Mouse (Mus musculus) limb, embryonic 15.5 days (tissue): ENCODE results near the gene Brat1. TPM values are rescaled to one million over a fixed set of nuclear protein-coding genes. Genes with fewer than 3 reads are reported as not detected.
A peak's percentile ranks its signal among the peaks of the same experiment; 100 is the strongest.

ENCODE experiments used
- ATAC-seq: fragments of 200-750 bp; cut with Nextera tagmentation; 2 replicates; pipeline ENCODE4 v1.8.0; 2017; ENCODE audit warnings: low read depth, moderate TSS enrichment; ENCODE audit not compliant: insufficient number of reproducible peaks, low FRiP score, low TSS enrichment
- H3K27ac ChIP-seq: fragments of 300-500 bp; sonication (generic); 2 replicates; pipeline ENCODE4 v1.5.1; 2015; ENCODE audit warnings: moderate library complexity, mild to moderate bottlenecking, inconsistent platforms
- H3K27me3 ChIP-seq: fragments of 300-500 bp; sonication (generic); 2 replicates; pipeline ENCODE4 v1.6.1; 2015; ENCODE audit warnings: inconsistent platforms
- H3K36me3 ChIP-seq: fragments of 300-500 bp; sonication (generic); 2 replicates; pipeline ENCODE4 v1.6.1; 2015; ENCODE audit warnings: inconsistent platforms
- H3K4me1 ChIP-seq: fragments of 300-500 bp; sonication (generic); 2 replicates; pipeline ENCODE4 v1.6.1; 2015; ENCODE audit warnings: inconsistent platforms
- H3K4me2 ChIP-seq: fragments of 300-500 bp; sonication (generic); 2 replicates; pipeline ENCODE4 v1.6.1; 2015; ENCODE audit warnings: mild to moderate bottlenecking, inconsistent platforms
- H3K4me3 ChIP-seq: fragments of 300-500 bp; sonication (generic); 2 replicates; pipeline ENCODE4 v1.5.1; 2015; ENCODE audit warnings: mild to moderate bottlenecking, inconsistent platforms
- H3K9ac ChIP-seq: fragments of 300-500 bp; sonication (generic); 2 replicates; pipeline ENCODE4 v1.6.1; 2015; ENCODE audit warnings: inconsistent platforms
- H3K9me3 ChIP-seq: fragments of 300-500 bp; sonication (generic); 2 replicates; pipeline ENCODE4 v1.6.1; 2016; ENCODE audit warnings: inconsistent platforms
- WGBS: fragments of 180-500 bp; shearing (Covaris S2); methylation state at CpG from one replicate; pipeline ENCODE4 v1.1.7; 2015; 5-methylcytosine and 5-hydroxymethylcytosine counted together
- polyA plus RNA-seq: library from polyadenylated mRNA; unstranded; fragments of >200 nt; fragmentation: Nextera tagmentation; extraction: Ambion mirVana; gene quantifications from 2 replicates; pipeline ENCODE4 v1.2.1, GENCODE M21; 2015

Gene Brat1
- polyA plus RNA-seq, 1 experiment from 2014 or later = 24.4 TPM

DNA sequence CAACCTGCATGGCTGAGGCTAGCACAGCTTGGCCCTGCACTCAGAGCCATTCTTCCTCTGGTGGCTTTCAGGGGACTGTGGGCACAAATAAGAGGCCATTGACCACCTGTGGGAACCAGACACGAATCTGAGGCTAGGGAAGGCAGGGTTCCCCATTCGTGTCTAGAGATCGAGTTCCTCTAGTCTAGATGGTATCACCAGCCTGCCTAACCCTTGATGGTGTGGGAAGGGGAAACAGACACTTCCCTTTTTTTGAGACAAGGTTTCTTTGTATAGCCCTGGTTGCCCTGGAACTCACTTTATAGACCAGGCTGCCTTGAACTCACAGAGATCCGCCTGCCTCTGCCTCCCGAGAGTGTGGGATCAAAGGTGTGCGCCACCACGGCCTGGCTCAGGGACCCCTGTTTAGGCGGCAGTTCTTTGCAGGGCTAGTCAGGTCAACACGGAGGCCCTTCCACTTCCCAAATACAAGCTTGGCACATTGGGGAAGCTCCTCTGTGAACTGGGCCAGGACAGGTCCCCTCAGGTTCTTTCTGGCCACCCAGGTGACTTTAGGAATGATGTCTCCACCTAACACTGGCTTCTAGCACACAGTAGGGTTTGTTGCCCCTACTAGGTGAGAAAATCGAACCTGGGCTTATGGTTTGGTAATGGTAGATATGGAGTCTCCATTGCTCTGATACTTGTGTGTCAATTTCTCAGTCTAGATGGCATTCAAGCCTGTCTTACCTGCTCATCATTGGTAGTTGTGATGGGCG, 26.4 kb downstream of the Brat1 start:
- Histone ChIP-seq H3K4me2 (no peak overlapping the region), H3K4me1 (peaks cover 9% of the 10 kb centered on the region), H3K27me3 (peaks cover 17% of the 10 kb centered on the region), H3K9ac (no peak overlapping the region), H3K27ac (no peak overlapping the region), H3K9me3 (no peaks in the 10 kb centered on the region), H3K36me3 (no peaks in the 10 kb centered on the region), H3K4me3 (no peak overlapping the region)
- WGBS = 83% methylated on average over 11 of the region's 11 CpGs
- ATAC-seq = no peak

DNA sequence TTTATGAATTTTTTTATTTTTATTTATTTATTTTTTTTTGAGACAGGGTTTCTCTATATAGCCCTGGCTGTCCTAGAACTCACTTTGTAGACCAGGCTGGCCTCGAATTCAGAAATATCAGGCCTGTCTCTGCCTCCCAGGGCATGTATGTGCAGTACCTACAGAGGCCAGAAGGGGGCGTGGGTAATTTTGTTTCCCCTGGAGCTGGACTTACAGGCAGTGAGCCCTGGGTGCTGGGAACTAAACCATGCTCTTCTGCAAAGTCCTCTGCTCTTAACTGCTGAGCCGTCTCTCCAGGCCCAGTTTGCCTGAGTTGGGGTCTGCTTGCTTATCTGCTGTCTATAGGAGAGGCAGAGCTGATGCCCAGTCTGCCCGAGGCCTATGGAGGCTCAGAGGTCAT, 27.4 kb downstream of the Brat1 start:
- Histone ChIP-seq H3K36me3 (no peaks in the 10 kb centered on the region), H3K4me1 (peaks cover 9% of the 10 kb centered on the region), H3K27ac (no peak overlapping the region), H3K27me3 (peaks cover 27% of the 10 kb centered on the region), H3K4me2 (no peak overlapping the region), H3K9ac (no peak overlapping the region), H3K9me3 (no peaks in the 10 kb centered on the region), H3K4me3 (no peak overlapping the region)
- WGBS = 65% methylated on average over 4 of the region's 4 CpGs
- ATAC-seq = no peak

DNA sequence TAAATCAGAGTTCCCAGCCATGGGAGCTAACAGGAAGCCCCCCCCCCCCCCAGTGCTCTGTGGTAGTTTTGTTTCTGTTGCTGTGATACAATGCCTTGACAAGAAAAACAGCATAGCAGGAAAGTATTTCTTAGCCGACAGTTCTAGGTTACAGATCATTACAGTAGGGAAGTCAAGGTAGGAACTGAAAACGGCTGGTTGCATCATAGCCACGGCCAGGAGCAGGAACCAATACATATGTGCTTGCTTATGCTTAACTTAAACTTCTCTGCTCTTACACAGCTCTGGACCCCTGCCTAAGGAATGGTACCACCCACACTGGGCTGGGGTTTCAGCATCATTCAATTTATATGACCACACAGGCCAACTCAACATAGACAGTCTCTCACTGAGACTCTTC, 28.5 kb downstream of the Brat1 start:
- peaks cover 9% of the 10 kb centered on the region for H3K4me1 ChIP-seq
- no peaks in the 10 kb centered on the region for H3K9me3 ChIP-seq
- ATAC-seq = no peak
- no peak overlapping the region for H3K9ac ChIP-seq
- peaks cover 33% of the 10 kb centered on the region for H3K27me3 ChIP-seq
- H3K4me3 ChIP-seq = no peak overlapping the region
- no peaks in the 10 kb centered on the region for H3K36me3 ChIP-seq
- no peak overlapping the region for H3K27ac ChIP-seq
- WGBS = 61% methylated on average over 3 of the region's 3 CpGs
- no peak overlapping the region for H3K4me2 ChIP-seq

DNA sequence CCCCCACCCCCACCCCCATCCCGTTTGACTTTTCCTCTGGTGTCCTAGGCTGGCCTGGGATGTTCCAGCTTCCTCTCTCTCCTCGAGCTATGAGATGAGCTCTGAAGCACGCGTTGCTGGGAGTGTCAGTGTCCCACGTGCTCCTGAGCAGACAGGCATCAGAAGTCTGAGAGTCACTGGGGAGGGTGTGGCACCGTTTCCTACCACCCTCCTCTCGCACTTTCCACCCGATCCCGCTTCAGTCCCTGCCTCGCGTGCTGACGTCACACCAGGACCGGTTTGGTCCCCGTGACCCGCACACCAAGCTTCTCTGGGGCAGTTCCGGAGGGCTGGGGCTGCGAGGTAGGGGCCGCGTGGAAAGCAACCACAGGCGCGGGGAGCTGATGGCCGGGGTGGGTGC, 30.5 kb downstream of the Brat1 start:
- no peaks in the 10 kb centered on the region for H3K36me3 ChIP-seq
- peak overlapping the region; percentile 33 for H3K4me3 ChIP-seq
- no peak overlapping the region for H3K9ac ChIP-seq
- ATAC-seq = no peak
- peaks cover 33% of the 10 kb centered on the region for H3K27me3 ChIP-seq
- peaks cover 9% of the 10 kb centered on the region for H3K4me1 ChIP-seq
- H3K27ac ChIP-seq = no peak overlapping the region
- peak overlapping the region; percentile 69 for H3K4me2 ChIP-seq
- WGBS = 2% methylated on average over 22 of the region's 22 CpGs
- no peaks in the 10 kb centered on the region for H3K9me3 ChIP-seq

DNA sequence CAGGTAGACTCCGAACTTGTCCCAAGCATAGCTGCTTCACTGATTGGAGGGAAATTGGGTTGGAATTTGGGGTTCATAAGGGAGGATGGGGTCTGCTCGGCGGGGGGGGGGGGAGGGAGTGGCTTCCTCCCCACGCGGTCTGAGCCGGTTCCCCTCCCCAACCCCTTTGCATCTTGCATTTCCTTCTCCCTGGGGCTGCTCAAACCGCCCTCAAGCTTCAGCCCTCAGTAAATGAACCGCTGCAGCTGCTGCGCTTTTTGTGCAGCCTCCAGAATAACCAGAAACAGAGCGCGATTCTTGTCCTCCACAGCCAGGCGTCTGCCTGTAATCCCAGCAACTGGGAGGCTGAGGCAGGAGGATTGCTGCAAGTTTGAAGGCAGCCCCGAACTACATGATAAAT, 31.4 kb downstream of the Brat1 start:
- H3K27me3 ChIP-seq = peaks cover 33% of the 10 kb centered on the region
- 15% methylated on average over 13 of the region's 13 CpGs for WGBS
- H3K4me2 ChIP-seq = no peak overlapping the region
- no peaks in the 10 kb centered on the region for H3K36me3 ChIP-seq
- H3K27ac ChIP-seq = no peak overlapping the region
- no peak for ATAC-seq
- peaks cover 9% of the 10 kb centered on the region for H3K4me1 ChIP-seq
- H3K9ac ChIP-seq = no peak overlapping the region
- H3K9me3 ChIP-seq = no peaks in the 10 kb centered on the region
- peak overlapping the region; percentile 33; the same call in 1 of the 2 replicates for H3K4me3 ChIP-seq

DNA sequence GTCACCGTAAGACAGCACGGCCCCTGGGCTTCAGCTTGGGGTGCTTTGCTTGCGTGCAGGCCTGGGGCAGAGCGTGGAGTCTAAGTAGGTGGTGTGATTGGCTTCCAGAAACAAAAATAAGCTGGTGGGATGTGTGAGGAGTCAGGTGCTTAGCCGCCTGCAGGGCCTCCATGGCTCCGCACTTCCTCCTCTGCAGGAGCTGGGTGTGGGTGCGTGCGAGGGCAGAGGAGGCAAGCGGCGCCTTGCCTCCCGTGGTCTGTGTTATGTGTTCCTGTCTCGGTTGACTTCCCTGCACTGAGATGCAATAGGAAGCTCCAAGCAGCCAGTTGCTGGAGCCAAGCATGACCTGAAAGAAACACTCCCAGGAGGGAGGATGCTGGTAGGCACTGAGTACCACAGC, 35.0 kb downstream of the Brat1 start:
- peaks cover 12% of the 10 kb centered on the region for H3K4me1 ChIP-seq
- no peak overlapping the region for H3K9ac ChIP-seq
- 75% methylated on average over 12 of the region's 12 CpGs for WGBS
- H3K27ac ChIP-seq = no peak overlapping the region
- no peak overlapping the region for H3K4me2 ChIP-seq
- ATAC-seq = no peak
- H3K9me3 ChIP-seq = no peaks in the 10 kb centered on the region
- peaks cover 27% of the 10 kb centered on the region for H3K27me3 ChIP-seq
- no peaks in the 10 kb centered on the region for H3K36me3 ChIP-seq
- H3K4me3 ChIP-seq = no peak overlapping the region

DNA sequence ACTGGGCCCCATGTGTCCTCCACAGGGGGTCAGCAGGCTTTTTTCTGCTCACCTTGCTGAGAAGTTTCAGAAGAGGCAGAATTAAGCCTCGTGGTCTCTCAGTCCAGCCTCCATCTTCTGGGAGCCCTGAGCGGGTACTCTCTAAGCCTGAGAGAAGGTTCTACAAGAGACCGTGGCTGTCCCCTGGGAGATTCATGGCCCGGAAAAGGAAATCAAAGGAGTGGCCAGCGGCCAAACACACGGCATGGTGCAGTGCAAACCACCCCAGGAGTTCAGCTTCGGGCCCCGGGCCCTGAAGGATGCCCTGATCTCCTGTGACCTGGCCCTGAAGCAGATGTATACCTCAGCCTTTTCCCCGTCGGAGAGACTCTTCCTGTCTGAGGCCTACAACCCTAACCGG, 36.2 kb downstream of the Brat1 start:
- no peak overlapping the region for H3K9ac ChIP-seq
- WGBS = 76% methylated on average over 11 of the region's 11 CpGs
- H3K4me3 ChIP-seq = no peak overlapping the region
- no peak overlapping the region for H3K27ac ChIP-seq
- H3K36me3 ChIP-seq = no peaks in the 10 kb centered on the region
- no peaks in the 10 kb centered on the region for H3K9me3 ChIP-seq
- H3K27me3 ChIP-seq = peaks cover 18% of the 10 kb centered on the region
- no peak for ATAC-seq
- H3K4me2 ChIP-seq = no peak overlapping the region
- H3K4me1 ChIP-seq = peaks cover 3% of the 10 kb centered on the region; the same call in 1 of the 2 replicates

DNA sequence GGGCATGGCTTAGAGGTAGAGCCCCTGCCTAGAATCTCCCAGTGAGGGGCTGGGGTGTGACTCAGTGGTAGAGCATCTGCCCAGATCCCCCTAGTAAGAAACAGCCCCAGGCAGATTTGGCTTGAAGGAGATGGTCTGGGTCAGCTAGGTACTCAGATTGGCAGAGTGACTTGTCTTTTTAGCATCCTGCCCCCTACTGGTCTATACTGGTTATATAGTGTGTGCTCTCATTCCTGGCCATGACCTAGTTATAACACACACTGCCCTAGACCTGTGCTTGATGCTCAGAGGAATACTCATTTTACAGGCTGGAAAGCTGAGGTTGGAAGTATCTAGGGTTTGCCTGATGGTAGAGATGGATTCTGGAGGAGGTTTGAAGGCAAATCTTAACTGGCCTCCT, 37.1 kb downstream of the Brat1 start:
- H3K9me3 ChIP-seq = no peaks in the 10 kb centered on the region
- H3K4me1 ChIP-seq = 0 out of 2 replicates have a peak, but pooled peaks cover 3% of the 10 kb centered on the region
- H3K4me2 ChIP-seq = no peak overlapping the region
- H3K27ac ChIP-seq = no peak overlapping the region
- H3K4me3 ChIP-seq = no peak overlapping the region
- no peak overlapping the region for H3K9ac ChIP-seq
- ATAC-seq = no peak
- H3K27me3 ChIP-seq = peaks cover 9% of the 10 kb centered on the region
- H3K36me3 ChIP-seq = no peaks in the 10 kb centered on the region

DNA sequence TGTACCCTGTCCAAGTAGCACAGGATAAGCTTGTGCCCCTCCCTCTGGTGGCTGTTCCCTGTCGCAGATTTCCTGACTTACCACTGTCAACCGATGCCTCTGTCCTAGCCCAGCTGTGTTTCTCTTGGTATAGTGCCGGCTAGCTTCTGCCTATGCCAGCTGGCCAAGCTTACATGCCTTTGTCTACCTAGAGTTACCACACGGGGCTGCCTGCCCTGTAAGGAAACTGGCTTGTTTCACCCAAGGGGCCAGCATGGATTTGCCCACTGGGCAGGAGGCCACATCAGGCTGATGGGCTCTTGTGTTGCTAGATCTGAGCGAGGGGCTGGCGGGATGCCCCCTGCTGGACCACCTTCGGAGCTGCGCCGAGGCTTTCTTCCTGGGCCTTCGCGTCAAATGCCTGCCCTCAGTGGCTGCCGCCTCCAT, 38.9 kb downstream of the Brat1 start:
- Histone ChIP-seq H3K27ac (no peak overlapping the region), H3K4me1 (0 out of 2 replicates have a peak, but pooled peaks cover 5% of the 10 kb centered on the region), H3K4me3 (no peak overlapping the region), H3K4me2 (no peak overlapping the region), H3K9ac (no peak overlapping the region), H3K27me3 (no peaks in the 10 kb centered on the region), H3K9me3 (no peaks in the 10 kb centered on the region), H3K36me3 (no peaks in the 10 kb centered on the region)
- WGBS = 25% methylated on average over 12 of the region's 12 CpGs
- ATAC-seq = no peak

DNA sequence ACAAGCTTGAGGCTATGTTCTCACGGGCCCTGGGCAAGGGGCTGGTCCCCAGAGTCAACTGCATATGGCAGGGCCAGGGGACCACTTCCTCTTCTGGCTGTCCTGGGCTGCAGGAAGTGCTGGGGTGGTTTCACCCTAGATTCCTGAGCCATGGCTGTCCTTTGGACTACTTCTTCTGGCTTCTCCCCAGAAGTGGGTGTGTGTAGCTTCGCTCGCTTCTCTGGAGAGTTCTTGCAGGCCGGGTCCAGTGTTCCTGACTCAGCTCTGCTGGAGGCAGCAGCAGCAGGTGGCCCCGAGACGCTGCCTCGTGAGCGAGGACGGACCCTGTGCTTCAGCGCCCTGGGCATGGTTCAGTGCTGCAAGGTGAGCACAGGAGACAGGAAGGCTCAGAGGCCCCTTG, 43.6 kb downstream of the Brat1 start:
- 80% methylated on average over 10 of the region's 10 CpGs for WGBS
- Histone ChIP-seq H3K36me3 (0 out of 2 replicates have a peak, but pooled peaks cover 3% of the 10 kb centered on the region), H3K9ac (no peak overlapping the region), H3K4me1 (peaks cover 13% of the 10 kb centered on the region; the same call in 1 of the 2 replicates), H3K4me3 (no peak overlapping the region), H3K27ac (no peak overlapping the region), H3K4me2 (no peak overlapping the region), H3K9me3 (no peaks in the 10 kb centered on the region; the same call in 1 of the 2 replicates), H3K27me3 (no peaks in the 10 kb centered on the region)
- no peak for ATAC-seq

DNA sequence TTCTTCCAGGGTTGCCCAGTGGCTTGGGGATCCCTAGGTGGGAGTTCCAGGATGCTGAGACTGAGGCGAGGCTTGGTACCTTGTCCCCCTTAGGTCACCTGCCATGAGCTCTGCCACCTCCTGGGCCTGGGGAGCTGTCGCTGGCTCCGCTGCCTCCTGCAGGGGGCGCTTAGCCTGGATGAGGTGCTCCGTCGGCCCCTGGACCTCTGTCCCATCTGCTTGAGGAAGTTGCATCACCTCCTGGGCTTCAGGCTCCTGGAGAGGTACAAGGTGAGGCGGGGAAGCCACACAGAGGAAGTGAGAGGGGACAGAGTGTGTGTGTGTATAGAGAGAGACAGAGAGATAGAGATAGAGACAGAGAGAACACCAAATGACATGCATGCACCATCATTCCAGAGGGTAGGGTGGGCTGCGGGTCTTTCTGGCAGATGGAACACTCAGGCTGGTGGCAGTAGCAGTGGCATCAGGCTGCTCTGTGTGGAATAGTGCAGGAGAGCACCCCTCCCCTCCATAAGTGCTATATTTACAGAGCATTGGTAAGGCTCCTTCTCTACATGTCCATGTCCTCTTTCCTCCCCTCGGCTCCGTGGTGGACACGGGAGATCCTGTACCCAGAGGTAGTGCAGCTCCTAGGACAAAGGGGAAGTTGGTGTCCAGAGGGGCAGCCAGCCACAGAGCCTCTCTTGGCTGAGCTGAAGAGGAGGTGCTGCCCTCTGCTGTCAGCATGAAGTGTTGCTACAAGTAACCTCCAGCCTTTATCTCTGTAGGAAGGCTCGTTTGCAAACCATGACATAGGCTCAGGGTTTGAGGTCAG, 44.5 kb downstream of the Brat1 start:
- WGBS = 13% methylated on average over 12 of the region's 12 CpGs
- H3K9ac ChIP-seq = no peak overlapping the region
- no peak overlapping the region for H3K27ac ChIP-seq
- ATAC-seq = peak; percentile 42; the same call in 1 of the 2 replicates
- H3K4me2 ChIP-seq = peak overlapping the region; percentile 46
- peaks cover 10% of the 10 kb centered on the region; the same call in 1 of the 2 replicates for H3K4me1 ChIP-seq
- H3K36me3 ChIP-seq = 0 out of 2 replicates have a peak, but pooled peaks cover 3% of the 10 kb centered on the region
- no peaks in the 10 kb centered on the region for H3K27me3 ChIP-seq
- H3K4me3 ChIP-seq = peak overlapping the region; percentile 36
- H3K9me3 ChIP-seq = no peaks in the 10 kb centered on the region; the same call in 1 of the 2 replicates

DNA sequence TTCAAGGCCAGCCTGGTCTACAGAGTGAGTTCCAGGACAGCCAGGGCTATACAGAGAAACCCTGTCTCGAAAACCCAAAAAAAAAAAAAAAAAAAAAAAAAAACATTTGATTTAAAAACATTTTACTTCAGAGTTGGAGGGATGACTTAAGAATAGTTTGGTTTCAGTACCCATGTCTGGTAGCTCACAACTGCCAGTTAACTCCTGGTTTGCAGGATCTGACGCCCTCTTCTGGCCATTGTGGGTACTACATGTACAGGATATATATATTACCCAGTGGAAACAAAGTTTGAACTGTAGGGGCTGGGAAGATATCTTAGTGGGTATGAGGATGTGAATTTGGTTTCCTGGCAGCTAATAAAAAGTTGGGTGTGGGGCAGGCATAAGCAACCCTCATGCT, 46.1 kb downstream of the Brat1 start:
- Histone ChIP-seq H3K27ac (no peak overlapping the region), H3K36me3 (peaks cover 12% of the 10 kb centered on the region)
- no peak for ATAC-seq

More for the DNA sequence above, 46.1 kb downstream of the Brat1 start:
- no peaks in the 10 kb centered on the region; the same call in 1 of the 2 replicates for H3K9me3 ChIP-seq
- H3K4me1 ChIP-seq = peaks cover 15% of the 10 kb centered on the region
- 0% methylated on average over 1 of the region's 2 CpGs for WGBS
- no peaks in the 10 kb centered on the region for H3K27me3 ChIP-seq
- no peak overlapping the region for H3K4me2 ChIP-seq
- H3K9ac ChIP-seq = no peak overlapping the region
- no peak overlapping the region for H3K4me3 ChIP-seq
